Comparison of ENCODE assay signal across 7 mouse cellular contexts in genomic region chrX:12086674-12087510, GRCm38 (mm10).
A peak's percentile ranks its signal among the peaks of the same experiment; 100 is the strongest.
DNase-seq lines count a peak whose midpoint lies in the region; ATAC-seq and TF ChIP-seq lines count a peak whose summit lies in the region.

No protein-coding gene starts in this region.

- H3K4me1 ChIP-seq in heart, adult 2 months (ENCODE audit: control insufficient read depth, insufficient read depth, low read length) = peaks cover 4% of the 10 kb centered on the region
- H3K4me1 ChIP-seq in kidney, embryonic 14.5 days (ENCODE audit: control insufficient read depth, insufficient read depth, low read length) = peaks cover 17% of the 10 kb centered on the region; the same call in 1 of the 2 replicates

- H3K9ac ChIP-seq in heart, adult 2 months (ENCODE audit: low read depth, low read length) = peak overlapping the region; percentile 84
- H3K9ac ChIP-seq in kidney, embryonic 14.5 days (ENCODE audit: low read depth, low read length) = peak overlapping the region; percentile 68

- peak; percentile 70 for DNase-seq in A20 (ENCODE audit: low read depth, low spot score)
- peak; percentile 62 for DNase-seq in CD4-positive helper T cell, adult 2 months (ENCODE audit: low read depth, low spot score)
- DNase-seq in cerebellum, adult 9-11 months = peak; percentile 46
- peak; percentile 70 to 71 for DNase-seq in heart, adult 2 months
- DNase-seq in lung, postnatal 10 days = peak; percentile 54
- peak; percentile 47 to 83 for DNase-seq in spleen, postnatal 4 days (ENCODE audit: low spot score in 2 of 2)

- TF ChIP-seq CTCF in heart, adult 2 months (IDR thresholded peaks at IDR 0.05) = no peak

- no peak for ATAC-seq in kidney, embryonic 14.5 days (ENCODE audit: low FRiP score, low TSS enrichment)

- H3K79me2 ChIP-seq in heart, adult 2 months (replicated peaks; ENCODE audit: control insufficient read depth, insufficient read depth, low read length) = no peaks in the 10 kb centered on the region

- H3K27me3 ChIP-seq in heart, adult 2 months (ENCODE audit: control insufficient read depth, insufficient read depth, low read length) = no peaks in the 10 kb centered on the region
- H3K27me3 ChIP-seq in kidney, embryonic 14.5 days (ENCODE audit: control insufficient read depth, insufficient read depth, low read length) = peaks cover 36% of the 10 kb centered on the region

- peak overlapping the region; percentile 96 for H3K27ac ChIP-seq in heart, adult 2 months
- no peak overlapping the region for H3K27ac ChIP-seq in kidney, embryonic 14.5 days (ENCODE audit: low read depth, low read length)

- no peak for TF ChIP-seq EP300 in heart, adult 2 months (IDR thresholded peaks at IDR 0.05; ENCODE audit: insufficient read depth, low read depth, low read length)

- H3K4me2 ChIP-seq in kidney, embryonic 14.5 days (replicated peaks; ENCODE audit: low read depth, low read length) = peak overlapping the region; percentile 83

- 6% methylated on average over 43 of the region's 70 CpGs for WGBS in heart, adult 2 months
- 5% methylated on average over 46 of the region's 70 CpGs for WGBS in kidney, embryonic 14.5 days

- H3K4me3 ChIP-seq in heart, adult 2 months = peak overlapping the region; percentile 67
- peak overlapping the region; percentile 45 for H3K4me3 ChIP-seq in kidney, embryonic 14.5 days (ENCODE audit: low read length)

- H3K9me3 ChIP-seq in kidney, embryonic 14.5 days (ENCODE audit: control insufficient read depth, low read length) = no peaks in the 10 kb centered on the region

- intact Hi-C loops in heart, adult 2 months (cut with DNase I) = loop anchor here (2.0 to 10.0 kb wide), 3 partner anchors 164 to 422 kb away; no protein-coding TSS in a partner anchor

- H3K36me3 ChIP-seq in heart, adult 2 months (ENCODE audit: control insufficient read depth, insufficient read depth, low read length) = no peaks in the 10 kb centered on the region
- H3K36me3 ChIP-seq in kidney, embryonic 14.5 days (ENCODE audit: control insufficient read depth, insufficient read depth, low read length) = no peaks in the 10 kb centered on the region

- TF ChIP-seq POLR2A in heart, adult 2 months (IDR thresholded peaks at IDR 0.05; ENCODE audit: insufficient read depth, low read depth, low read length) = no peak
